Mouse (Mus musculus): ENCODE results near the gene Pnma5.
"Not testable (repeated sequence)": the region's sequence is repeated elsewhere in the genome, so short reads cannot be mapped to it uniquely, and the experiment has no call there.

Gene Pnma5

GRCm38 (mm10) chrX:73037003-73037402 lies at the start of gene Pnma5:
Gene Pnma5, minus strand, starts transcription at chrX:73037103.
- DNase-seq (ENCODE audit: low spot score) = no peak

GRCm38 (mm10) chrX:73082267-73083055 lies 45.6 kb upstream of the Pnma5 start, which contains the start of gene Xlr4a:
Gene Xlr4a, minus strand, starts transcription at chrX:73082478.
- DNase-seq (ENCODE audit: low spot score) = not testable (repeated sequence)

GRCm38 (mm10) chrX:73066765-73067312 lies 29.9 kb upstream of the Pnma5 start:
- not testable (repeated sequence) for DNase-seq (ENCODE audit: low spot score)

GRCm38 (mm10) chrX:73064415-73064793 lies 27.5 kb upstream of the Pnma5 start, which contains the start of gene Pnma3:
Gene Pnma3, plus strand, starts transcription at chrX:73064787.
- DNase-seq (ENCODE audit: low spot score) = no peak

- DNase-seq (ENCODE audit: low spot score) = peak; percentile 3
Measured at GRCm38 (mm10) chrX:73063512-73064414, 26.9 kb upstream of the Pnma5 start.

- DNase-seq (ENCODE audit: low spot score) = no peak
Measured at GRCm38 (mm10) chrX:73062323-73062722, 25.4 kb upstream of the Pnma5 start.

- no peak for DNase-seq (ENCODE audit: low spot score)
Measured at GRCm38 (mm10) chrX:73061528-73061927, 24.6 kb upstream of the Pnma5 start.

GRCm38 (mm10) chrX:73053860-73054563 lies 17.1 kb upstream of the Pnma5 start:
- peak; percentile 92 for DNase-seq (ENCODE audit: low spot score)

- no peak for DNase-seq (ENCODE audit: low spot score)
Measured at GRCm38 (mm10) chrX:73039666-73040065, 2.8 kb upstream of the Pnma5 start.

GRCm38 (mm10) chrX:73038831-73039230 lies 1.9 kb upstream of the Pnma5 start:
- DNase-seq (ENCODE audit: low spot score) = no peak

- no peak for DNase-seq (ENCODE audit: low spot score)
Measured at GRCm38 (mm10) chrX:73012846-73013245, 24.1 kb downstream of the Pnma5 start.

- DNase-seq (ENCODE audit: low spot score) = peak; percentile 88
Measured at GRCm38 (mm10) chrX:73007597-73008479, 29.1 kb downstream of the Pnma5 start.

- no peak for DNase-seq (ENCODE audit: low spot score)
Measured at GRCm38 (mm10) chrX:73005678-73006077, 31.2 kb downstream of the Pnma5 start.

GRCm38 (mm10) chrX:73003110-73003509 lies 33.8 kb downstream of the Pnma5 start:
- DNase-seq (ENCODE audit: low spot score) = no peak

- DNase-seq (ENCODE audit: low spot score) = no peak
Measured at GRCm38 (mm10) chrX:72995542-72995941, 41.4 kb downstream of the Pnma5 start.

GRCm38 (mm10) chrX:72992291-72992919 lies 44.5 kb downstream of the Pnma5 start:
- DNase-seq (ENCODE audit: low spot score) = no peak

- DNase-seq (ENCODE audit: low spot score) = no peak
Measured at GRCm38 (mm10) chrX:72990581-72990980, 46.3 kb downstream of the Pnma5 start.

- DNase-seq (ENCODE audit: low spot score) = no peak
Measured at GRCm38 (mm10) chrX:72988431-72988830, 48.5 kb downstream of the Pnma5 start.

- no peak for DNase-seq (ENCODE audit: low spot score)
Measured at GRCm38 (mm10) chrX:72987520-72987905, 49.4 kb downstream of the Pnma5 start.

GRCm38 (mm10) chrX:72986841-72987519 lies 49.9 kb downstream of the Pnma5 start, which contains the start of gene Zfp185:
Gene Zfp185, plus strand, starts transcription at chrX:72987339.
- peak; percentile 39 for DNase-seq (ENCODE audit: low spot score)
